Mouse (Mus musculus): ENCODE measurements around the gene 2610001J05Rik.

- no peak for TF ChIP-seq FLI1 (IDR thresholded peaks at IDR 0.05; ENCODE audit: low read length)
- no peak for TF ChIP-seq GATA1 (IDR thresholded peaks at IDR 0.05; ENCODE audit: borderline replicate concordance, low read length)
Measured at GRCm38 (mm10) chr6:13884877-13885592, 13.7 kb upstream of the 2610001J05Rik start.
